Mouse (Mus musculus): ENCODE data around the gene Tifa. TPM values are rescaled to one million over a fixed set of nuclear protein-coding genes. Genes with fewer than 3 reads are reported as not detected.

Gene Tifa
- total RNA-seq, 1 experiment, result not detected

- TF ChIP-seq ZC3H11A (IDR thresholded peaks at IDR 0.05; ENCODE audit: borderline replicate concordance, low read depth, low read length) (no peak), HCFC1 (IDR thresholded peaks at IDR 0.05; ENCODE audit: borderline replicate concordance, insufficient read depth, low read length) (no peak), MAFK (IDR thresholded peaks at IDR 0.05; ENCODE audit: insufficient read depth, low read depth, low read length) (no peak), ZNF384 (IDR thresholded peaks at IDR 0.05; ENCODE audit: low read depth, low read length) (no peak), CHD2 (IDR thresholded peaks at IDR 0.05; ENCODE audit: low read depth, low read length) (no peak)
- DNase-seq (ENCODE audit: low read depth, low spot score), result no peak
Measured at GRCm38 (mm10) chr3:127791056-127791483, 1.5 kb downstream of the Tifa start.

GRCm38 (mm10) chr3:127791595-127792561 lies 2.3 kb downstream of the Tifa start:
- no peaks in the 10 kb centered on the region for H3K36me3 ChIP-seq (ENCODE audit: control insufficient read depth, insufficient read depth, low read length, poor library complexity, severe bottlenecking)
- H3K4me1 ChIP-seq (ENCODE audit: control insufficient read depth in 2 of 2, insufficient read depth in 2 of 2, low read length in 2 of 2, poor library complexity in 1 of 2), result no peaks in the 10 kb centered on the region; a peak in 1 of 4 replicates
- H3K9ac ChIP-seq (ENCODE audit: insufficient read depth, low read depth, low read length, poor library complexity, severe bottlenecking), result no peak overlapping the region
- no peak for DNase-seq (ENCODE audit: low read depth, low spot score)
- in situ Hi-C loops (cut with MboI; ENCODE audit: low sequenced_read_pairs in 2 of 2, unreplicated experiment in 2 of 2), result no loop called here
- no peak overlapping the region for H3K27ac ChIP-seq (ENCODE audit: insufficient read depth, low read depth, low read length, poor library complexity, severe bottlenecking)
- H3K4me3 ChIP-seq (ENCODE audit: insufficient read depth in 1 of 2, low read depth in 1 of 2, low read length in 2 of 2, poor library complexity in 1 of 2, severe bottlenecking in 1 of 2), result no peak overlapping the region
- TF ChIP-seq ZC3H11A (IDR thresholded peaks at IDR 0.05; ENCODE audit: borderline replicate concordance, low read depth, low read length) (no peak), MAFK (IDR thresholded peaks at IDR 0.05; ENCODE audit: insufficient read depth, low read depth, low read length) (no peak), CHD2 (IDR thresholded peaks at IDR 0.05; ENCODE audit: low read depth, low read length) (no peak), HCFC1 (IDR thresholded peaks at IDR 0.05; ENCODE audit: borderline replicate concordance, insufficient read depth, low read length) (no peak), ZNF384 (IDR thresholded peaks at IDR 0.05; ENCODE audit: low read depth, low read length) (no peak)
- H3K9me3 ChIP-seq (ENCODE audit: control insufficient read depth, insufficient read depth, low read depth, low read length), result no peaks in the 10 kb centered on the region

More at GRCm38 (mm10) chr3:127791056-127791483, 1.5 kb downstream of the Tifa start:
- in situ Hi-C loops (cut with MboI; ENCODE audit: low sequenced_read_pairs in 2 of 2, unreplicated experiment in 2 of 2), result no loop called here
- Histone ChIP-seq H3K4me3 (ENCODE audit: insufficient read depth in 1 of 2, low read depth in 1 of 2, low read length in 2 of 2, poor library complexity in 1 of 2, severe bottlenecking in 1 of 2) (0 out of 4 replicates have a peak overlapping the region, but pooled peaks of 1 of the 2 experiments have one; percentile 61), H3K36me3 (ENCODE audit: control insufficient read depth, insufficient read depth, low read length, poor library complexity, severe bottlenecking) (no peaks in the 10 kb centered on the region), H3K9ac (ENCODE audit: insufficient read depth, low read depth, low read length, poor library complexity, severe bottlenecking) (no peak overlapping the region), H3K9me3 (ENCODE audit: control insufficient read depth, insufficient read depth, low read depth, low read length) (no peaks in the 10 kb centered on the region), H3K27ac (ENCODE audit: insufficient read depth, low read depth, low read length, poor library complexity, severe bottlenecking) (no peak overlapping the region), H3K4me1 (ENCODE audit: control insufficient read depth in 2 of 2, insufficient read depth in 2 of 2, low read length in 2 of 2, poor library complexity in 1 of 2) (no peaks in the 10 kb centered on the region; a peak in 1 of 4 replicates)

- in situ Hi-C loops (cut with MboI; ENCODE audit: low sequenced_read_pairs in 2 of 2, unreplicated experiment in 2 of 2), result no loop called here
Measured at GRCm38 (mm10) chr3:127793022-127793421, 3.4 kb downstream of the Tifa start.

GRCm38 (mm10) chr3:127795762-127796161 lies 6.2 kb downstream of the Tifa start:
- DNase-seq (ENCODE audit: low read depth, low spot score), result no peak
- TF ChIP-seq MAFK (IDR thresholded peaks at IDR 0.05; ENCODE audit: insufficient read depth, low read depth, low read length), result no peak
- TF ChIP-seq CHD2 (IDR thresholded peaks at IDR 0.05; ENCODE audit: low read depth, low read length), result no peak
- no peak for TF ChIP-seq HCFC1 (IDR thresholded peaks at IDR 0.05; ENCODE audit: borderline replicate concordance, insufficient read depth, low read length)
- no peak for TF ChIP-seq ZC3H11A (IDR thresholded peaks at IDR 0.05; ENCODE audit: borderline replicate concordance, low read depth, low read length)
- TF ChIP-seq ZNF384 (IDR thresholded peaks at IDR 0.05; ENCODE audit: low read depth, low read length), result no peak
- H3K27ac ChIP-seq (ENCODE audit: insufficient read depth, low read depth, low read length, poor library complexity, severe bottlenecking), result no peak overlapping the region
- H3K4me3 ChIP-seq (ENCODE audit: insufficient read depth in 1 of 2, low read depth in 1 of 2, low read length in 2 of 2, poor library complexity in 1 of 2, severe bottlenecking in 1 of 2), result no peak overlapping the region
- no peaks in the 10 kb centered on the region for H3K9me3 ChIP-seq (ENCODE audit: control insufficient read depth, insufficient read depth, low read depth, low read length)
- no peaks in the 10 kb centered on the region for H3K36me3 ChIP-seq (ENCODE audit: control insufficient read depth, insufficient read depth, low read length, poor library complexity, severe bottlenecking)
- in situ Hi-C loops (cut with MboI; ENCODE audit: low sequenced_read_pairs in 2 of 2, unreplicated experiment in 2 of 2), result no loop called here
- H3K9ac ChIP-seq (ENCODE audit: insufficient read depth, low read depth, low read length, poor library complexity, severe bottlenecking), result no peak overlapping the region
- H3K4me1 ChIP-seq (ENCODE audit: control insufficient read depth in 2 of 2, insufficient read depth in 2 of 2, low read length in 2 of 2, poor library complexity in 1 of 2), result no peaks in the 10 kb centered on the region

More at GRCm38 (mm10) chr3:127793022-127793421, 3.4 kb downstream of the Tifa start:
- TF ChIP-seq ZC3H11A (IDR thresholded peaks at IDR 0.05; ENCODE audit: borderline replicate concordance, low read depth, low read length) (no peak), CHD2 (IDR thresholded peaks at IDR 0.05; ENCODE audit: low read depth, low read length) (no peak), HCFC1 (IDR thresholded peaks at IDR 0.05; ENCODE audit: borderline replicate concordance, insufficient read depth, low read length) (no peak), MAFK (IDR thresholded peaks at IDR 0.05; ENCODE audit: insufficient read depth, low read depth, low read length) (no peak), ZNF384 (IDR thresholded peaks at IDR 0.05; ENCODE audit: low read depth, low read length) (no peak)
- no peak for DNase-seq (ENCODE audit: low read depth, low spot score)
- Histone ChIP-seq H3K4me1 (ENCODE audit: control insufficient read depth in 2 of 2, insufficient read depth in 2 of 2, low read length in 2 of 2, poor library complexity in 1 of 2) (no peaks in the 10 kb centered on the region; a peak in 1 of 4 replicates), H3K9ac (ENCODE audit: insufficient read depth, low read depth, low read length, poor library complexity, severe bottlenecking) (no peak overlapping the region), H3K27ac (ENCODE audit: insufficient read depth, low read depth, low read length, poor library complexity, severe bottlenecking) (no peak overlapping the region), H3K4me3 (ENCODE audit: insufficient read depth in 1 of 2, low read depth in 1 of 2, low read length in 2 of 2, poor library complexity in 1 of 2, severe bottlenecking in 1 of 2) (no peak overlapping the region), H3K36me3 (ENCODE audit: control insufficient read depth, insufficient read depth, low read length, poor library complexity, severe bottlenecking) (no peaks in the 10 kb centered on the region), H3K9me3 (ENCODE audit: control insufficient read depth, insufficient read depth, low read depth, low read length) (no peaks in the 10 kb centered on the region)

All from ES-E14 (cell line).